Mouse (Mus musculus) cerebellum, adult 2 months (tissue): Measurements from ENCODE around the gene Trim7.

Experiments
- CTCF ChIP-seq: fragments of 200-500 bp; IDR thresholded peaks from 2 replicates; pipeline ENCODE4 v1.5.1; 2011; ENCODE audit warnings: low read depth, mild to moderate bottlenecking, control low read depth, low read length, moderate library complexity, borderline replicate concordance; ENCODE audit not compliant: insufficient read depth
- POLR2A ChIP-seq: fragments of 200-500 bp; IDR thresholded peaks from 2 replicates; pipeline ENCODE4 v1.6.1; 2011; ENCODE audit warnings: low read length, control low read depth, borderline replicate concordance; ENCODE audit not compliant: insufficient read depth

GRCm38 (mm10) chr11:48798984-48799920 lies 26.7 kb upstream of the Trim7 start:
- no peak for TF ChIP-seq POLR2A
- TF ChIP-seq CTCF, result no peak
